Mouse (Mus musculus) stomach, postnatal 0 days (tissue): ENCODE data around the gene Tm9sf4.

Experiments used
- CTCF ChIP-seq: IDR thresholded peaks from 2 replicates; pipeline ENCODE4 v1.5.1; 2016; ENCODE audit warnings: antibody characterized with exemption, low read depth, mild to moderate bottlenecking, moderate library complexity
- EP300 ChIP-seq: optimal IDR thresholded peaks from 2 replicates; pipeline ENCODE3; 2016; ENCODE audit warnings: antibody characterized with exemption

- peak; percentile 84 for TF ChIP-seq CTCF
- no peak for TF ChIP-seq EP300
Measured at GRCm38 (mm10) chr2:153142620-153143199, 18.4 kb upstream of the Tm9sf4 start.
